Mouse (Mus musculus): ENCODE results near the gene Phlpp1.

GRCm38 (mm10) chr1:106199109-106199508 is 27.6 kb downstream of the Phlpp1 start:
- TF ChIP-seq EP300 (IDR thresholded peaks at IDR 0.05; ENCODE audit: low read depth) (no peak), CTCF (IDR thresholded peaks at IDR 0.05; ENCODE audit: low read depth) (no peak)
